Mouse (Mus musculus): ENCODE results near the gene H6pd.

GRCm38 (mm10) chr4:150040003-150040581, 31.3 kb upstream of the H6pd start:
- TF ChIP-seq CTCF (IDR thresholded peaks at IDR 0.05; ENCODE audit: control insufficient read depth, insufficient read depth, insufficient read length) (no peak), USF1 (IDR thresholded peaks at IDR 0.05; ENCODE audit: low read depth) (no peak), FOSL1 (IDR thresholded peaks at IDR 0.05; ENCODE audit: insufficient read depth, low read length, poor library complexity, severe bottlenecking) (no peak), MAX (IDR thresholded peaks at IDR 0.05) (no peak)
